Mouse (Mus musculus) B cell, adult 2 months (primary cell): ENCODE results near the gene Rtp2.

Experiments
- DNase-seq, 2 experiments: peaks; one replicate each; pipeline ENCODE4 v3.0.0; 2022

Rtp2 gene

GRCm38 (mm10) chr16:23932294-23932693, at the start of gene Rtp2:
Gene Rtp2 (minus strand): TSS chr16:23932394.
- no peak for DNase-seq

- no peak for DNase-seq
Measured at GRCm38 (mm10) chr16:23980991-23981720, 49.0 kb upstream of the Rtp2 start.

GRCm38 (mm10) chr16:23980201-23980870, 48.1 kb upstream of the Rtp2 start:
- DNase-seq: no peak

GRCm38 (mm10) chr16:23979446-23979845, 47.3 kb upstream of the Rtp2 start:
- no peak for DNase-seq

GRCm38 (mm10) chr16:23978495-23978894, 46.3 kb upstream of the Rtp2 start:
- no peak for DNase-seq

GRCm38 (mm10) chr16:23977732-23978131, 45.5 kb upstream of the Rtp2 start:
- DNase-seq: no peak

- DNase-seq: no peak
Measured at GRCm38 (mm10) chr16:23976196-23976595, 44.0 kb upstream of the Rtp2 start.

GRCm38 (mm10) chr16:23973635-23974367, 41.6 kb upstream of the Rtp2 start:
- DNase-seq: no peak

- no peak for DNase-seq
Measured at GRCm38 (mm10) chr16:23972901-23973300, 40.7 kb upstream of the Rtp2 start.

- DNase-seq: no peak
Measured at GRCm38 (mm10) chr16:23972126-23972740, 40.0 kb upstream of the Rtp2 start.

GRCm38 (mm10) chr16:23969919-23970318, 37.7 kb upstream of the Rtp2 start:
- DNase-seq: no peak

GRCm38 (mm10) chr16:23968888-23969287, 36.7 kb upstream of the Rtp2 start:
- DNase-seq: no peak

GRCm38 (mm10) chr16:23967301-23967700, 35.1 kb upstream of the Rtp2 start:
- peak; percentile 51 to 60 for DNase-seq

GRCm38 (mm10) chr16:23966066-23966465, 33.9 kb upstream of the Rtp2 start:
- no peak for DNase-seq

- DNase-seq: no peak
Measured at GRCm38 (mm10) chr16:23964706-23965367, 32.6 kb upstream of the Rtp2 start.

- DNase-seq: no peak
Measured at GRCm38 (mm10) chr16:23963896-23964668, 31.9 kb upstream of the Rtp2 start.

GRCm38 (mm10) chr16:23962401-23962800, 30.2 kb upstream of the Rtp2 start:
- DNase-seq: peak; percentile 48 to 51

- DNase-seq: no peak
Measured at GRCm38 (mm10) chr16:23958938-23959337, 26.7 kb upstream of the Rtp2 start.

- no peak for DNase-seq
Measured at GRCm38 (mm10) chr16:23953959-23954260, 21.7 kb upstream of the Rtp2 start.

GRCm38 (mm10) chr16:23953189-23953958, 21.2 kb upstream of the Rtp2 start:
- peak; percentile 61 to 63 for DNase-seq

GRCm38 (mm10) chr16:23952101-23952727, 20.0 kb upstream of the Rtp2 start:
- DNase-seq: no peak
